Comparison of ENCODE assay signal across 17 mouse cellular contexts in the genomic region with DNA sequence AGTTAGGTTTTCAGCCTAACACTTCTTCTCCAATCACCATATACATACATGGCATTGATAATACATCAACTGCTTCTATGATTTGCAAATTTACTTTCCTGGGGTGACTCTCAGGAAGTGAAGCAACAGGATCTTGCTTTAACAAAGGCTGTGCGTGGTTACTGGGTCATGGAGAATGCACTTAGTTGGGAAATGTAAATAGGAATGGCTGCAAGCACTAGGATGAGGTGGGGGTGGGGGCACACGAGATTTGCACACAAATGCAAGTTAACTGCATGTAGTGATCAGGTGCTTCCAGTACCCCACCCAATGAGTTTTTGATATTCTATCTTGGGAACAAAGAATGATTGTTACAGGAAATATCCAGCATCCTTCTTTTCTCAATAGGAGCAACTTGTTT. TPM values are rescaled to one million over a fixed set of nuclear protein-coding genes. Genes with fewer than 3 reads are reported as not detected.
"Had no signal": no experiment of that assay in that cellular context is flagged by ENCODE, and none has a peak within 500 bp of the region (broad histone marks: within the 10 kb centered on the region; RNA-seq: fewer than 3 reads in every experiment).

No protein-coding gene starts in this region.

- H3K36me3 ChIP-seq: liver, embryonic 15.5 days; lung, embryonic 15.5 days; midbrain, embryonic 10.5 days; midbrain, embryonic 12.5 days; neural tube, embryonic 12.5 days; stomach, embryonic 15.5 days had no signal

- H3K4me3 ChIP-seq: liver, embryonic 15.5 days; lung, embryonic 15.5 days; midbrain, embryonic 10.5 days; midbrain, embryonic 12.5 days; neural tube, embryonic 12.5 days; stomach, embryonic 15.5 days had no signal

- H3K27ac ChIP-seq: liver, embryonic 15.5 days; lung, embryonic 15.5 days; midbrain, embryonic 10.5 days; midbrain, embryonic 12.5 days; neural tube, embryonic 12.5 days; stomach, embryonic 15.5 days; stomach, postnatal 0 days had no signal

- ATAC-seq: liver, postnatal 0 days; lung, postnatal 0 days had no signal

- H3K4me2 ChIP-seq: liver, embryonic 15.5 days; lung, embryonic 15.5 days; midbrain, embryonic 12.5 days; neural tube, embryonic 12.5 days; stomach, embryonic 15.5 days had no signal

- H3K4me1 ChIP-seq: liver, embryonic 15.5 days; lung, embryonic 15.5 days; midbrain, embryonic 10.5 days; midbrain, embryonic 12.5 days; neural tube, embryonic 12.5 days; stomach, embryonic 15.5 days had no signal

- DNase-seq: liver, postnatal 0 days; lung, adult 2 months; lung, postnatal 4 days; midbrain, embryonic 14.5 days; right cerebral cortex, postnatal 14 days; thymus, adult 2 months; thymus, postnatal 36 days had no signal

- H3K9me3 ChIP-seq: liver, embryonic 15.5 days; lung, embryonic 15.5 days; midbrain, embryonic 10.5 days; midbrain, embryonic 12.5 days; neural tube, embryonic 12.5 days; stomach, embryonic 15.5 days had no signal

- H3K9ac ChIP-seq: liver, embryonic 15.5 days; liver, postnatal 0 days; lung, embryonic 15.5 days; midbrain, embryonic 12.5 days; neural tube, embryonic 12.5 days; stomach, embryonic 15.5 days had no signal

- H3K27me3 ChIP-seq: liver, embryonic 15.5 days; lung, embryonic 15.5 days; midbrain, embryonic 12.5 days; neural tube, embryonic 12.5 days; stomach, embryonic 15.5 days had no signal

RNA-seq across cellular contexts. Expression of a gene that starts 30.1 kb away (rescaled TPM):
- polyA plus RNA-seq: lung, adult 2 months; midbrain, postnatal 0 days; spleen, adult 2 months; thymus, adult 2 months had no signal
